Mouse (Mus musculus) lung, embryonic 16.5 days (tissue): Measurements from ENCODE around the gene Abhd8. TPM values are rescaled to one million over a fixed set of nuclear protein-coding genes. Genes with fewer than 3 reads are reported as not detected.
A peak's percentile ranks its signal among the peaks of the same experiment; 100 is the strongest.

Experiments
- ATAC-seq: fragments of 200-750 bp; cut with Nextera tagmentation; 2 replicates; pipeline ENCODE4 v1.8.0; 2017; ENCODE audit warnings: low read depth, mild to moderate bottlenecking, moderate library complexity
- H3K27ac ChIP-seq: fragments of 300-500 bp; sonication (generic); 2 replicates; pipeline ENCODE4 v1.5.1; 2014; ENCODE audit warnings: mild to moderate bottlenecking, control low read depth, low read length
- H3K27me3 ChIP-seq: fragments of 300-500 bp; sonication (generic); 2 replicates; pipeline ENCODE4 v1.6.1; 2014; ENCODE audit warnings: low read depth, low read length, mixed read lengths; ENCODE audit not compliant: control insufficient read depth, insufficient read depth
- H3K36me3 ChIP-seq: fragments of 300-500 bp; sonication (generic); 2 replicates; pipeline ENCODE4 v1.6.1; 2014; ENCODE audit warnings: low read length; ENCODE audit not compliant: control insufficient read depth, insufficient read depth
- H3K4me1 ChIP-seq: fragments of 300-500 bp; sonication (generic); replicated peaks from 2 replicates; pipeline ENCODE4 v1.6.1; 2014; ENCODE audit warnings: low read length, mixed read lengths; ENCODE audit not compliant: control insufficient read depth, insufficient read depth
- H3K4me2 ChIP-seq: fragments of 300-500 bp; sonication (generic); 2 replicates; pipeline ENCODE4 v1.6.1; 2014; ENCODE audit warnings: low read depth, low read length, control low read depth
- H3K4me3 ChIP-seq: fragments of 300-500 bp; sonication (generic); 2 replicates; pipeline ENCODE4 v1.5.1; 2014; ENCODE audit warnings: mild to moderate bottlenecking, low read length, control low read depth
- H3K9ac ChIP-seq: fragments of 300-500 bp; sonication (generic); 2 replicates; pipeline ENCODE4 v1.6.1; 2014; ENCODE audit warnings: low read length, control low read depth
- H3K9me3 ChIP-seq: fragments of 300-500 bp; sonication (generic); 2 replicates; pipeline ENCODE4 v1.6.1; 2016; ENCODE audit warnings: low read length; ENCODE audit not compliant: control insufficient read depth
- WGBS: fragments of 180-500 bp; shearing (Covaris S2); extraction: QIAGEN DNeasy Blood & Tissue Kit; methylation state at CpG from one replicate; pipeline ENCODE4 v1.1.7; 2014; 5-methylcytosine and 5-hydroxymethylcytosine counted together
- polyA plus RNA-seq: library from polyadenylated mRNA; unstranded; fragments of >200 nt; fragmentation: Nextera tagmentation; extraction: Ambion mirVana; gene quantifications from 2 replicates; pipeline ENCODE4 v1.2.1, GENCODE M21; 2015

Abhd8 gene
- polyA plus RNA-seq, 1 experiment from 2014 or later = 37.8 TPM

DNA sequence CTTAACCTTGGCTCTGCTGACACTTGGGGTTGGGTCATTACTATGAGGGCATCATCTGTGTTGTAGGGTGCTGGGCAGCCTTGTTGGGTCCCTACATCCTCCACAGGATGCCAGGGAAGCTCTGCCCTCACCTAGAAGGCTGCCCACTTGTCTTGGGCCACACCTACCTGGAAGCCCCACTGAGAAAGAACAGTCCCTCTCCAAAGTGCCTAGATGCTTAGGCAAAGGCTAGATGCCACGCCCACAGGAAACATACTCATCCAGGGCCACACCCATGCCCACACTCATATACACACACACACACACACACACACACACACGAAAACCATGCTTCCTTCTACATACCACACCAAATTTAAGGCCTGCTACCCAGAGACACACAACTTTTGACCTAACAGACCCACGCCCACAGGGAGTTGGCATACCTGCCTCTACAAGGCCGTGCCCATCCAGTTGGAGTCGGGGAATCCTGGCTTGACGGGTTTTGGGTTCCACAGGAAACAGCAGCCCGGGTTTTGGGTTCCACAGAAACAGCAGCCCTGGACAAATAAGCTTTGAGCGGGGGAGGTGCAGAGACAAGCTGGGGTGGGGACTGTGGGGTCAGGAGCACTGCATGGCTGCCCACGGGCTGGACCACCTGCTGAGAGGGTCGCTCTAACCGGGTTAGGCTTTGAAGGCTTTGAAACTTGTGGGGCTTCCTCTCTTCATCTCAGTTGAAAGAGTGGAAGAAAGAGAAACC, 51.8 kb downstream of the Abhd8 start:
- Histone ChIP-seq H3K9me3 (no peaks in the 10 kb centered on the region), H3K36me3 (peaks cover 11% of the 10 kb centered on the region), H3K4me3 (no peak overlapping the region), H3K27me3 (no peaks in the 10 kb centered on the region), H3K9ac (no peak overlapping the region), H3K4me2 (no peak overlapping the region), H3K4me1 (peaks cover 6% of the 10 kb centered on the region), H3K27ac (no peak overlapping the region)
- peak; percentile 35 for ATAC-seq
- WGBS = 43% methylated on average over 11 of the region's 11 CpGs

DNA sequence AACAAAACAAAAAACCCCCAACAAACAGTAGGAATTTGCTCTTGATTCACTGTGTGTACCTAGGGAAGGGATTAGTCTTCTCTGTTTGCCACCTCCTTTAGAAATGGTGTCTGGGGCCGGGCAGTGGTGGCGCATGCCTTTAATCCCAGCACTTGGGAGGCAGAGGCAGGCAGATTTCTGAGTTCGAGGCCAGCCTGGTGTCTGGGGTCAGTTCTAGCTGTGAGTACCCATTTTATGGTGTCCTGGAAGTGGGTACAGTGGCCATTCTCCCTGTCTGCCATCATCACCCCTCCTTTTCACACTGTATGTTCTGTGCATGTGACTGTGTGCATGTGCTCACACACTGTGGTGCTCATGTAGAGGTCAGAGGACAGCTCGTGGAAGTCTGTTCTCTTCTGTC, 55.2 kb downstream of the Abhd8 start:
- WGBS = 90% methylated on average over 4 of the region's 4 CpGs
- Histone ChIP-seq H3K27me3 (no peaks in the 10 kb centered on the region), H3K4me3 (no peak overlapping the region), H3K36me3 (peaks cover 11% of the 10 kb centered on the region), H3K27ac (no peak overlapping the region), H3K9ac (no peak overlapping the region), H3K4me1 (peaks cover 12% of the 10 kb centered on the region), H3K4me2 (no peak overlapping the region), H3K9me3 (no peaks in the 10 kb centered on the region)
- ATAC-seq = no peak

DNA sequence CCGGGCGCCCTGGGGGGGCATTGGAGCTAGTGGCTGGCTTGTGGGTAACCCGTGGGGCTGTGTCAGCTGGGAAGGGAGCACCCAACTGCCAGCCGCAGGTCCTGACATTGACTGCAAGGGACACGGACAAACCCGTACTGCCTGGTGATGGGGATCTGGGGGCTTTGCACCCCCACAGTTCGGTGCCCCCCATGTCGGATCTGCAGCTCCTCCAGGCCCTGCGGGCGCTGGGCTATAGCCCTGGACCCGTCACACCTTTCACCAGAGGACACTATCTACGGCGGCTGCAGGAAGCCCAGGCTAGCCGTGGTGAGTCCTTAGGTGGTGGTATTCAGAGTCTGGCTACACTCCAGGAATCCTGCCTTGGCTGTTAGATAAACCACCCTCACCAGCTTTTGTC, 56.0 kb downstream of the Abhd8 start:
- H3K9ac ChIP-seq = no peak overlapping the region
- H3K36me3 ChIP-seq = peaks cover 11% of the 10 kb centered on the region
- H3K27ac ChIP-seq = no peak overlapping the region
- no peak for ATAC-seq
- WGBS = 88% methylated on average over 14 of the region's 14 CpGs
- no peak overlapping the region; the same call in 1 of the 2 replicates for H3K4me3 ChIP-seq
- H3K27me3 ChIP-seq = no peaks in the 10 kb centered on the region
- H3K4me1 ChIP-seq = peaks cover 12% of the 10 kb centered on the region
- H3K4me2 ChIP-seq = no peak overlapping the region
- no peaks in the 10 kb centered on the region for H3K9me3 ChIP-seq

Other genes starting within 250 kb of the Abhd8 start
- 20.3 and 21.2 TPM in 2 replicates for gene Myo9b, start 190.9 kb downstream of the Abhd8 start, polyA plus RNA-seq
- 58.6 and 67.2 TPM in 2 replicates for gene Haus8, start 190.7 kb downstream of the Abhd8 start, polyA plus RNA-seq
- gene Use1, start 96.8 kb downstream of the Abhd8 start, polyA plus RNA-seq = 95.6 and 101 TPM in 2 replicates
- 5.9 and 6.3 TPM in 2 replicates for gene Ocel1, start 92.4 kb downstream of the Abhd8 start, polyA plus RNA-seq
- 36.2 and 39.9 TPM in 2 replicates for gene Nr2f6, start 81.7 kb downstream of the Abhd8 start, polyA plus RNA-seq
- gene Ushbp1, start 67.9 kb downstream of the Abhd8 start, polyA plus RNA-seq = 37.3 and 40.7 TPM in 2 replicates
- 96.9 and 108 TPM in 2 replicates for gene Babam1, start 66.8 kb downstream of the Abhd8 start, polyA plus RNA-seq
- gene Ankle1, start 57.6 kb downstream of the Abhd8 start, polyA plus RNA-seq = 44.9 and 49.4 TPM in 2 replicates
- gene Mrpl34, start 1.3 kb upstream of the Abhd8 start, polyA plus RNA-seq = 136 and 151 TPM in 2 replicates
- gene Dda1, start 5.5 kb upstream of the Abhd8 start, polyA plus RNA-seq = 91.9 and 96.3 TPM in 2 replicates
- gene Ano8, start 22.3 kb upstream of the Abhd8 start, polyA plus RNA-seq = 0.79 and 1.0 TPM in 2 replicates
- 16.1 and 17.4 TPM in 2 replicates for gene Gtpbp3, start 24.4 kb upstream of the Abhd8 start, polyA plus RNA-seq
- gene Plvap, start 48.1 kb upstream of the Abhd8 start, polyA plus RNA-seq = 130 and 145 TPM in 2 replicates
- 0.23 and 0.58 TPM in 2 replicates for gene Ccdc194, start 62.1 kb upstream of the Abhd8 start, polyA plus RNA-seq
- gene Bst2, start 73.8 kb upstream of the Abhd8 start, polyA plus RNA-seq = 50.4 and 51.1 TPM in 2 replicates
- gene Mvb12a, start 79.3 kb upstream of the Abhd8 start, polyA plus RNA-seq = 96.3 and 99.5 TPM in 2 replicates
- gene Tmem221, start 95.2 kb upstream of the Abhd8 start, polyA plus RNA-seq = 4.4 and 4.5 TPM in 2 replicates
- gene Nxnl1, start 102.9 kb upstream of the Abhd8 start, polyA plus RNA-seq = 0.10 TPM in 1 of 2 replicates, not detected in the other
- gene Slc27a1, start 105.2 kb upstream of the Abhd8 start, polyA plus RNA-seq = 38.4 and 39.5 TPM in 2 replicates
- gene Pgls, start 128.5 kb upstream of the Abhd8 start, polyA plus RNA-seq = 202 and 218 TPM in 2 replicates
- 2.7 and 3.7 TPM in 2 replicates for gene Fam129c, start 134.0 kb upstream of the Abhd8 start, polyA plus RNA-seq
- 70.3 and 72.9 TPM in 2 replicates for gene Colgalt1, start 147.3 kb upstream of the Abhd8 start, polyA plus RNA-seq
- 0.67 and 0.68 TPM in 2 replicates for gene Unc13a, start 208.1 kb upstream of the Abhd8 start, polyA plus RNA-seq
- 8.9 and 9.1 TPM in 2 replicates for gene Jak3, start 212.6 kb upstream of the Abhd8 start, polyA plus RNA-seq
- gene Insl3, start 225.6 kb upstream of the Abhd8 start, polyA plus RNA-seq = 1.4 and 1.5 TPM in 2 replicates
- 4.4 and 4.6 TPM in 2 replicates for gene B3gnt3, start 238.1 kb upstream of the Abhd8 start, polyA plus RNA-seq